Mouse (Mus musculus) myocyte (in vitro differentiated cells): Measurements from ENCODE around the gene Srgap3.

Experiments used
- CEBPB ChIP-seq: IDR thresholded peaks from 2 replicates; pipeline ENCODE4 v1.6.1; 2011; ENCODE audit warnings: mild to moderate bottlenecking, moderate library complexity; ENCODE audit not compliant: poor library complexity, insufficient read depth, severe bottlenecking
- E2F4 ChIP-seq: IDR thresholded peaks from one replicate; pipeline ENCODE4 v1.6.1; 2011; ENCODE audit warnings: mild to moderate bottlenecking, control low read depth, moderate library complexity; ENCODE audit not compliant: insufficient read depth
- MAX ChIP-seq: IDR thresholded peaks from one replicate; pipeline ENCODE4 v1.6.1; 2011; ENCODE audit warnings: low read depth, mild to moderate bottlenecking, control low read depth
- MYOG ChIP-seq, 3 experiments: IDR thresholded peaks; one replicate each; pipeline ENCODE4 v1.6.1; 2011; ENCODE audit warnings: control low read depth in 2 of 3, low read depth in 2 of 3, mild to moderate bottlenecking in 2 of 3; ENCODE audit not compliant: insufficient read length in 2 of 3, control insufficient read depth in 1 of 3, insufficient read depth in 1 of 3
- POLR2A ChIP-seq: IDR thresholded peaks from one replicate; pipeline ENCODE4 v1.6.1; 2011; ENCODE audit warnings: low read depth, mild to moderate bottlenecking, control low read depth, moderate library complexity; ENCODE audit not compliant: insufficient read length
- POLR2AphosphoS2 ChIP-seq: IDR thresholded peaks from one replicate; pipeline ENCODE4 v1.6.1; 2011; ENCODE audit warnings: low read depth, control low read depth; ENCODE audit not compliant: insufficient read length
- TCF3 ChIP-seq: IDR thresholded peaks from one replicate; pipeline ENCODE4 v1.6.1; 2011; ENCODE audit warnings: low read depth, control low read depth; ENCODE audit not compliant: insufficient read length
- USF1 ChIP-seq: IDR thresholded peaks from one replicate; pipeline ENCODE4 v1.6.1; 2011; ENCODE audit warnings: low read depth, mild to moderate bottlenecking, control low read depth, moderate library complexity

DNA sequence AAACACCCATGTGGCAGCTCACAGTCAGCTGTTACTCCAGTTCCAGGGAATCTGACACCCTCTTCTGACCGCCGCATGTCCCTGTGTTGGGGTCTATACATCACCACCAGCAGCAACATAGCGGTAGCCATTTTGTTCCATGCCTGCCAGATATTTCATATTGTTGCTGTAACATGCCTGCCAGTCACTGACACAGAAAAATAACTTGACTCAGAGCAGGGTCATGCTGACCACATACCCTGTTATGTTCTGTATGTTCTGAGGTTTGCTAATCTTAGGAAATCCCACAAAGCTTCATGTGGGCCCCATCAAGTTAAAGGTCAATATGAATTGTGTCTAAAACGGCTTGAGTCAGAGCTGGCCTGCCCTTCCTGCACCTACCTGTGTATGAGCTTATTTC lies 30.2 kb upstream of the Srgap3 start:
- TF ChIP-seq MYOG (IDR thresholded peaks at IDR 0.05; ENCODE audit: control insufficient read depth in 1 of 3, insufficient read depth in 1 of 3, insufficient read length in 2 of 3, low read depth in 2 of 3): peak in 1 of 3 experiments; percentile 38
- TF ChIP-seq POLR2A: no peak
- no peak for TF ChIP-seq MAX
- no peak for TF ChIP-seq E2F4
- no peak for TF ChIP-seq POLR2AphosphoS2
- no peak for TF ChIP-seq TCF3
- TF ChIP-seq CEBPB: no peak
- TF ChIP-seq USF1: no peak
